Mouse (Mus musculus): ENCODE measurements around the gene Vcpkmt. TPM values are rescaled to one million over a fixed set of nuclear protein-coding genes. Genes with fewer than 3 reads are reported as not detected.

Gene Vcpkmt
- total RNA-seq, 2 experiments from 2014 or later: 3.4 to 4.1 TPM

GRCm38 (mm10) chr12:69541663-69542062 lies 41.2 kb downstream of the Vcpkmt start:
- intact Hi-C loops (cut with DNase I): no loop called here
- no peak for DNase-seq (ENCODE audit: low spot score)

- intact Hi-C loops (cut with DNase I): no loop called here
- DNase-seq (ENCODE audit: low spot score): no peak
Measured at GRCm38 (mm10) chr12:69539353-69539752, 43.5 kb downstream of the Vcpkmt start.

- no peak for DNase-seq (ENCODE audit: low spot score)
- intact Hi-C loops (cut with DNase I): no loop called here
Measured at GRCm38 (mm10) chr12:69538362-69538950, 44.4 kb downstream of the Vcpkmt start.

GRCm38 (mm10) chr12:69537675-69538361 lies 45.0 kb downstream of the Vcpkmt start:
- intact Hi-C loops (cut with DNase I): no loop called here
- peak; percentile 47 for DNase-seq (ENCODE audit: low spot score)

GRCm38 (mm10) chr12:69537243-69537674 lies 45.6 kb downstream of the Vcpkmt start:
- DNase-seq (ENCODE audit: low spot score): no peak
- intact Hi-C loops (cut with DNase I): no loop called here

GRCm38 (mm10) chr12:69536616-69537242 lies 46.1 kb downstream of the Vcpkmt start:
- intact Hi-C loops (cut with DNase I): no loop called here

GRCm38 (mm10) chr12:69533237-69533636 lies 49.6 kb downstream of the Vcpkmt start:
- DNase-seq (ENCODE audit: low spot score): no peak
- intact Hi-C loops (cut with DNase I): no loop called here

More at GRCm38 (mm10) chr12:69536616-69537242, 46.1 kb downstream of the Vcpkmt start:
- no peak for DNase-seq (ENCODE audit: low spot score)

- intact Hi-C loops (cut with DNase I): no loop called here
Measured at GRCm38 (mm10) chr12:69532530-69532929, 50.3 kb downstream of the Vcpkmt start.

GRCm38 (mm10) chr12:69532091-69532490 lies 50.7 kb downstream of the Vcpkmt start:
- intact Hi-C loops (cut with DNase I): no loop called here
- no peak for DNase-seq (ENCODE audit: low spot score)

More at GRCm38 (mm10) chr12:69532530-69532929, 50.3 kb downstream of the Vcpkmt start:
- DNase-seq (ENCODE audit: low spot score): no peak

GRCm38 (mm10) chr12:69529694-69530403 lies 53.0 kb downstream of the Vcpkmt start:
- intact Hi-C loops (cut with DNase I): no loop called here

GRCm38 (mm10) chr12:69528275-69529032 lies 54.4 kb downstream of the Vcpkmt start:
- intact Hi-C loops (cut with DNase I): no loop called here
- DNase-seq (ENCODE audit: low spot score): no peak

More at GRCm38 (mm10) chr12:69529694-69530403, 53.0 kb downstream of the Vcpkmt start:
- DNase-seq (ENCODE audit: low spot score): no peak

Small RNAs within 50 kb of the gene (microRNA-seq; reads per million reads assigned to microRNA genes)
- not detected for gene Gm23018

Other genes starting within 250 kb of the Vcpkmt start
- gene Nemf, start 225.9 kb downstream of the Vcpkmt start, total RNA-seq (2021): 10 to 100 TPM; 24.0 to 24.4 TPM
- 10 to 100 TPM; 40.5 to 43.7 TPM for gene Arf6, start 210.9 kb downstream of the Vcpkmt start, total RNA-seq (2021)
- gene Gm9887, start 210.6 kb downstream of the Vcpkmt start, total RNA-seq (2021): under 1 TPM; 0.60 to 0.61 TPM
- 10 to 100 TPM; 34.9 to 40.3 TPM for gene Sos2, start 98.8 kb upstream of the Vcpkmt start, total RNA-seq (2021)
- gene L2hgdh, start 141.8 kb upstream of the Vcpkmt start, total RNA-seq (2021): 10 to 100 TPM; 41.7 to 47.7 TPM
- gene Atp5s, start 141.9 kb upstream of the Vcpkmt start, total RNA-seq (2021): 10 to 100 TPM; 27.6 to 28.3 TPM
- 1 to 10 TPM; 4.9 to 5.9 TPM for gene Cdkl1, start 208.2 kb upstream of the Vcpkmt start, total RNA-seq (2021)

All from heart, postnatal 25 days (tissue).